ENCODE assay signal across 8 mouse cellular contexts in the genomic region with DNA sequence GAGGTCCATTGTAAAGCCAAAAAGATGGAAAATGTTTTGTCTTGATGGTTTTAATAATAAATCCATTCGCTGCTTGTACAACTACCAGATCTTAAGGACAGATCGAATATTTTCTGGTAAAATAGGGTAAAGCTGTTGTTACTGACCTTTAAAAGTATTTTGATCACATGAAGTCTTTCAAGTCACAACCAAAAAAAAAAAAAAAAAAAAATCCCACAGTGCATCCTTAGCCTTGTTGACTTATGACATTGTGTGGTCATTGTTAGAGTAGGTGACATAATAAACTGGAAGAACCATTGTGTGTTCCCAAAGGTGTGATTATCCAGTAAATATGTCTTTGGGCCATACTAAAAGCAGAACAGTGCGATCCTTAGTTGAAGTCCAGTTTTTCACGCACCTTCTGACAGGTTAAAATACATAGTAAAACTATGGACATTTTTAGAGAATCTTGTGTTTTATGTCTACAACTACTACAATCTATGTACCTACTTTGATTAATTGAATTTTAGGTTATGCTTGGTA. TPM values are rescaled to one million over a fixed set of nuclear protein-coding genes. Genes with fewer than 3 reads are reported as not detected.
DNase-seq lines count a peak whose midpoint lies in the region; ATAC-seq and TF ChIP-seq lines count a peak whose summit lies in the region.
"Had no signal": no experiment of that assay in that cellular context is flagged by ENCODE, and none has a peak within 500 bp of the region (broad histone marks: within the 10 kb centered on the region; RNA-seq: fewer than 3 reads in every experiment).

No protein-coding gene starts in this region.

- 63% methylated on average over 4 of the region's 4 CpGs for WGBS in lung, postnatal 0 days
- WGBS in forebrain, embryonic 10.5 days, result 85% methylated on average over 4 of the region's 4 CpGs
- WGBS in limb, embryonic 12.5 days, result 76% methylated on average over 4 of the region's 4 CpGs
- WGBS in small intestine, adult 2 months, result 33% methylated on average over 4 of the region's 4 CpGs

- H3K4me3 ChIP-seq in lung, postnatal 0 days (ENCODE audit: low read depth, low read length), result peak overlapping the region; percentile 87
- H3K4me3 ChIP-seq in forebrain, embryonic 10.5 days, result peak overlapping the region; percentile 80
- peak overlapping the region; percentile 93 for H3K4me3 ChIP-seq in limb, embryonic 12.5 days (replicated peaks)
- peak overlapping the region; percentile 85; the same call in 1 of the 2 replicates for H3K4me3 ChIP-seq in small intestine, adult 2 months (ENCODE audit: low read depth, low read length)

- no peak for TF ChIP-seq CTCF in lung, postnatal 0 days (IDR thresholded peaks at IDR 0.05)
- no peak for TF ChIP-seq CTCF in small intestine, adult 2 months (IDR thresholded peaks at IDR 0.05; ENCODE audit: extremely low read depth, insufficient read length, insufficient replicate concordance, low read depth, low read length)

- no peak for DNase-seq in lung, postnatal 0 days (ENCODE audit: low spot score)
- DNase-seq in lung, postnatal 10 days, result no peak
- no peak for DNase-seq in forebrain, embryonic 10.5 days (ENCODE audit: extremely low spot score, low spot score)
- no peak for DNase-seq in adrenal gland, postnatal 10 days
- DNase-seq: thymus, postnatal 14 days had no signal

- TF ChIP-seq EP300 in lung, postnatal 0 days (IDR thresholded peaks at IDR 0.05), result no peak

- H3K9me3 ChIP-seq in lung, postnatal 0 days (ENCODE audit: low read length), result no peaks in the 10 kb centered on the region
- H3K9me3 ChIP-seq in forebrain, embryonic 10.5 days, result no peaks in the 10 kb centered on the region
- no peaks in the 10 kb centered on the region for H3K9me3 ChIP-seq in limb, embryonic 12.5 days

- no peak for TF ChIP-seq POLR2A in small intestine, adult 2 months (IDR thresholded peaks at IDR 0.05; ENCODE audit: low read depth, low read length)

- H3K4me2 ChIP-seq in lung, postnatal 0 days (replicated peaks; ENCODE audit: low read depth, low read length), result peak overlapping the region; percentile 62
- peak overlapping the region; percentile 70 for H3K4me2 ChIP-seq in limb, embryonic 12.5 days

- ATAC-seq in lung, postnatal 0 days, result no peak
- ATAC-seq in limb, embryonic 12.5 days (ENCODE audit: insufficient number of reproducible peaks, insufficient read depth, low FRiP score, low TSS enrichment, low read depth), result no peak
- no peak for ATAC-seq in cerebellum, adult (ENCODE audit: insufficient number of reproducible peaks, low FRiP score, low TSS enrichment)

- H3K27me3 ChIP-seq in lung, postnatal 0 days (replicated peaks; ENCODE audit: insufficient read depth, low read length), result no peaks in the 10 kb centered on the region
- H3K27me3 ChIP-seq in forebrain, embryonic 10.5 days (ENCODE audit: poor library complexity, severe bottlenecking), result no peaks in the 10 kb centered on the region
- H3K27me3 ChIP-seq in limb, embryonic 12.5 days, result no peaks in the 10 kb centered on the region
- H3K27me3 ChIP-seq in small intestine, adult 2 months (ENCODE audit: control insufficient read depth, insufficient read depth, low read length), result no peaks in the 10 kb centered on the region

- H3K4me1 ChIP-seq in lung, postnatal 0 days (ENCODE audit: insufficient read depth, low read depth, low read length), result peaks cover 5% of the 10 kb centered on the region
- peaks cover 35% of the 10 kb centered on the region for H3K4me1 ChIP-seq in forebrain, embryonic 10.5 days
- peaks cover 20% of the 10 kb centered on the region for H3K4me1 ChIP-seq in limb, embryonic 12.5 days (replicated peaks)
- H3K4me1 ChIP-seq in small intestine, adult 2 months (ENCODE audit: control insufficient read depth, insufficient read depth, insufficient read length, low read length), result no peaks in the 10 kb centered on the region

- peak overlapping the region; percentile 100 for H3K27ac ChIP-seq in lung, postnatal 0 days (ENCODE audit: low read length)
- H3K27ac ChIP-seq in forebrain, embryonic 10.5 days, result peak overlapping the region; percentile 99
- peak overlapping the region; percentile 98 for H3K27ac ChIP-seq in limb, embryonic 12.5 days
- peak overlapping the region; percentile 92 for H3K27ac ChIP-seq in small intestine, adult 2 months (ENCODE audit: insufficient read depth, low read depth, low read length)

- H3K36me3 ChIP-seq in lung, postnatal 0 days (ENCODE audit: insufficient read depth, low read length), result no peaks in the 10 kb centered on the region
- peaks cover 12% of the 10 kb centered on the region for H3K36me3 ChIP-seq in forebrain, embryonic 10.5 days (replicated peaks)
- H3K36me3 ChIP-seq in limb, embryonic 12.5 days, result no peaks in the 10 kb centered on the region
- H3K36me3 ChIP-seq in small intestine, adult 2 months (ENCODE audit: control insufficient read depth, insufficient read depth, low read length), result peaks cover 7% of the 10 kb centered on the region

- H3K9ac ChIP-seq in lung, postnatal 0 days (replicated peaks; ENCODE audit: low read depth), result no peak overlapping the region
- H3K9ac ChIP-seq in limb, embryonic 12.5 days (replicated peaks), result peak overlapping the region; percentile 96

RNA-seq across cellular contexts. Expression of gene Ggnbp2, which starts 1.0 kb away (rescaled TPM):
- polyA plus RNA-seq in lung, postnatal 0 days (2015; fragmentation: Nextera tagmentation; extraction: Ambion mirVana), result 56.4 and 57.3 TPM in 2 replicates
- polyA plus RNA-seq in forebrain, embryonic 10.5 days (2016; fragmentation: Nextera tagmentation; extraction: Ambion mirVana), result 52.3 and 52.4 TPM in 2 replicates
- 69.5 and 72.6 TPM in 2 replicates for polyA plus RNA-seq in limb, embryonic 12.5 days (2016; fragmentation: Nextera tagmentation; extraction: Ambion mirVana)
- polyA plus RNA-seq in small intestine, adult 2 months (2012; rRNA removed), result 12.0 and 29.2 TPM in 2 replicates
- 10 to 100 TPM; 65.3 to 75.2 TPM for total RNA-seq in adrenal gland, postnatal 10 days (2021)

RNA-seq across cellular contexts. Expression of gene Myo19, which starts 8.3 kb away (rescaled TPM):
- polyA plus RNA-seq in lung, postnatal 0 days (2015; fragmentation: Nextera tagmentation; extraction: Ambion mirVana), result 2.6 and 3.3 TPM in 2 replicates
- polyA plus RNA-seq in forebrain, embryonic 10.5 days (2016; fragmentation: Nextera tagmentation; extraction: Ambion mirVana), result 11.0 and 12.3 TPM in 2 replicates
- polyA plus RNA-seq in limb, embryonic 12.5 days (2016; fragmentation: Nextera tagmentation; extraction: Ambion mirVana), result 9.3 and 12.2 TPM in 2 replicates
- 8.7 and 13.0 TPM in 2 replicates for polyA plus RNA-seq in small intestine, adult 2 months (2012; rRNA removed)
- 10 to 100 TPM; 16.6 to 20.0 TPM for total RNA-seq in adrenal gland, postnatal 10 days (2021)

RNA-seq across cellular contexts. Expression of gene Pigw, which starts 8.5 kb away (rescaled TPM):
- polyA plus RNA-seq in lung, postnatal 0 days (2015; fragmentation: Nextera tagmentation; extraction: Ambion mirVana), result 1.1 and 1.5 TPM in 2 replicates
- polyA plus RNA-seq in forebrain, embryonic 10.5 days (2016; fragmentation: Nextera tagmentation; extraction: Ambion mirVana), result 3.1 and 3.5 TPM in 2 replicates
- 2.0 and 2.4 TPM in 2 replicates for polyA plus RNA-seq in limb, embryonic 12.5 days (2016; fragmentation: Nextera tagmentation; extraction: Ambion mirVana)
- polyA plus RNA-seq in small intestine, adult 2 months (2012; rRNA removed), result 0.39 and 0.98 TPM in 2 replicates
- total RNA-seq in adrenal gland, postnatal 10 days (2021), result 1 to 10 TPM; 7.1 to 8.3 TPM

RNA-seq across cellular contexts. Expression of gene Dhrs11, which starts 42.8 kb away (rescaled TPM):
- polyA plus RNA-seq in lung, postnatal 0 days (2015; fragmentation: Nextera tagmentation; extraction: Ambion mirVana), result 9.1 and 9.3 TPM in 2 replicates
- polyA plus RNA-seq in forebrain, embryonic 10.5 days (2016; fragmentation: Nextera tagmentation; extraction: Ambion mirVana), result 13.4 and 16.9 TPM in 2 replicates
- 9.8 and 12.3 TPM in 2 replicates for polyA plus RNA-seq in limb, embryonic 12.5 days (2016; fragmentation: Nextera tagmentation; extraction: Ambion mirVana)
- 295 and 763 TPM in 2 replicates for polyA plus RNA-seq in small intestine, adult 2 months (2012; rRNA removed)
- 10 to 100 TPM; 40.8 to 45.8 TPM for total RNA-seq in adrenal gland, postnatal 10 days (2021)

RNA-seq across cellular contexts. Expression of gene Znhit3, which starts 44.6 kb away (rescaled TPM):
- polyA plus RNA-seq in lung, postnatal 0 days (2015; fragmentation: Nextera tagmentation; extraction: Ambion mirVana), result 24.1 and 27.5 TPM in 2 replicates
- polyA plus RNA-seq in forebrain, embryonic 10.5 days (2016; fragmentation: Nextera tagmentation; extraction: Ambion mirVana), result 97.6 and 99.8 TPM in 2 replicates
- 65.6 and 66.5 TPM in 2 replicates for polyA plus RNA-seq in limb, embryonic 12.5 days (2016; fragmentation: Nextera tagmentation; extraction: Ambion mirVana)
- polyA plus RNA-seq in small intestine, adult 2 months (2012; rRNA removed), result 3.3 and 4.3 TPM in 2 replicates
- 10 to 100 TPM; 10.8 TPM for total RNA-seq in adrenal gland, postnatal 10 days (2021)
